Mouse (Mus musculus) lung, postnatal 0 days (tissue): ENCODE results near the gene Itm2c.

ENCODE experiments used
- CTCF ChIP-seq: IDR thresholded peaks from 2 replicates; pipeline ENCODE4 v1.5.1; 2016; ENCODE audit warnings: antibody characterized with exemption, mild to moderate bottlenecking
- EP300 ChIP-seq: IDR thresholded peaks from 2 replicates; pipeline ENCODE4 v1.6.1; 2016; ENCODE audit warnings: antibody characterized with exemption, mild to moderate bottlenecking, control low read depth

GRCm38 (mm10) chr1:85942318-85942717, 48.2 kb downstream of the Itm2c start:
- TF ChIP-seq EP300 (no peak), CTCF (no peak)
